Mouse (Mus musculus): ENCODE measurements around the gene Ttn. TPM values are rescaled to one million over a fixed set of nuclear protein-coding genes. Genes with fewer than 3 reads are reported as not detected.

The Ttn gene
- total RNA-seq, 2 experiments from 2014 or later: 0.61 to 0.85 TPM

GRCm38 (mm10) chr2:76702188-76702587 is 280.2 kb downstream of the Ttn start:
- DNase-seq: no peak

GRCm38 (mm10) chr2:76695290-76695689 is 287.1 kb downstream of the Ttn start:
- DNase-seq: no peak

- no peak for DNase-seq
These were observed 288.6 kb downstream of the Ttn start for GRCm38 (mm10) chr2:76693765-76694164.

GRCm38 (mm10) chr2:76690436-76691204 is 291.7 kb downstream of the Ttn start:
- no peak for DNase-seq

- peak in 1 of 2 experiments; percentile 18 for DNase-seq
These were observed 294.2 kb downstream of the Ttn start for GRCm38 (mm10) chr2:76688162-76688561.

GRCm38 (mm10) chr2:76687608-76688007 is 294.7 kb downstream of the Ttn start:
- DNase-seq: no peak

GRCm38 (mm10) chr2:76686986-76687385 is 295.4 kb downstream of the Ttn start:
- no peak for DNase-seq

GRCm38 (mm10) chr2:76682301-76682700 is 300.0 kb downstream of the Ttn start:
- DNase-seq: no peak

- no peak for DNase-seq
These were observed 305.7 kb downstream of the Ttn start for GRCm38 (mm10) chr2:76676401-76677226.

- DNase-seq: no peak
These were observed 306.4 kb downstream of the Ttn start for GRCm38 (mm10) chr2:76675949-76676348.

GRCm38 (mm10) chr2:76675451-76675850 is 306.9 kb downstream of the Ttn start:
- DNase-seq: no peak

GRCm38 (mm10) chr2:76674725-76675427 is 307.5 kb downstream of the Ttn start, which contains the start of gene Plekha3:
Plekha3 (plus strand) TSS chr2:76675281.
- DNase-seq: peak; percentile 85 to 86

- no peak for DNase-seq
These were observed 308.8 kb downstream of the Ttn start for GRCm38 (mm10) chr2:76673472-76674081.

- peak; percentile 84 to 89 for DNase-seq
These were observed 309.4 kb downstream of the Ttn start, which contains the start of gene Fkbp7 for GRCm38 (mm10) chr2:76672966-76673392. Fkbp7 (minus strand) TSS chr2:76673116.

- DNase-seq: no peak
These were observed 310.1 kb downstream of the Ttn start for GRCm38 (mm10) chr2:76672134-76672745.

GRCm38 (mm10) chr2:76671641-76672040 is 310.7 kb downstream of the Ttn start:
- no peak for DNase-seq

GRCm38 (mm10) chr2:76667200-76667599 is 315.1 kb downstream of the Ttn start:
- no peak for DNase-seq

- DNase-seq: no peak
These were observed 316.8 kb downstream of the Ttn start for GRCm38 (mm10) chr2:76665531-76665930.

GRCm38 (mm10) chr2:76659419-76659818 is 322.9 kb downstream of the Ttn start:
- DNase-seq: no peak

- no peak for DNase-seq
These were observed 323.8 kb downstream of the Ttn start for GRCm38 (mm10) chr2:76658551-76658950.

- DNase-seq: no peak
These were observed 326.4 kb downstream of the Ttn start for GRCm38 (mm10) chr2:76655982-76656381.

- no peak for DNase-seq
These were observed 326.9 kb downstream of the Ttn start for GRCm38 (mm10) chr2:76655444-76655843.
